Mouse (Mus musculus) small intestine, adult 2 months (tissue): Measurements from ENCODE around the gene Klf4.

Experiments
- CTCF ChIP-seq: fragments of 200-500 bp; IDR thresholded peaks from 2 replicates; pipeline ENCODE4 v1.5.1; 2012; ENCODE audit warnings: low read depth, mild to moderate bottlenecking, control low read depth, inconsistent platforms, low read length, moderate library complexity, mixed read lengths; ENCODE audit not compliant: insufficient replicate concordance, insufficient read length; ENCODE audit errors: extremely low read depth
- POLR2A ChIP-seq: fragments of 200-500 bp; IDR thresholded peaks from 2 replicates; pipeline ENCODE4 v1.6.1; 2012; ENCODE audit warnings: low read depth, mild to moderate bottlenecking, control low read depth, inconsistent platforms, low read length, moderate library complexity

DNA sequence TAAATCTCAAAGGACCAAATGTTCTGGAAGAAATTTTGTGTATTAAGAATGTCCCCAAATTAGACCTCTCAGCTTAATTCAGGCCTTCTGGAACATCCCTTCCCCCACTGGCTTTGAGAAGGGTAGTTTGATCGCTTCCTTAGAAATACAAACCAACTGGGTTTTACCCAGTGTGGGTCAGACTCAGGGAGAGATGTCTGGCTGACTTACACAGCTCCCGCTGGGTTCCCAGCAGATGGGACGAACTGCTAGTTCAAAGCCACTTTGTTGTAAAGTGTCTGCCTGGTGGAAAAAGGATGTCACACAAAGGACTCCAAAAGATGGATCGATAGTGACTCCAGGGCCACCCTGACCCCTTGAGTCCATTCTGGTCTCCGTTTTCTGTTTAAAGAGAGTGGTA, 35.3 kb upstream of the Klf4 start:
- TF ChIP-seq CTCF (no peak), POLR2A (no peak)
